Mouse (Mus musculus) lung, postnatal 0 days (tissue): ENCODE measurements around the gene Hyal2.
A peak's percentile ranks its signal among the peaks of the same experiment; 100 is the strongest.

Experiments
- CTCF ChIP-seq: IDR thresholded peaks from 2 replicates; pipeline ENCODE4 v1.5.1; 2016; ENCODE audit warnings: antibody characterized with exemption, mild to moderate bottlenecking
- EP300 ChIP-seq: IDR thresholded peaks from 2 replicates; pipeline ENCODE4 v1.6.1; 2016; ENCODE audit warnings: antibody characterized with exemption, mild to moderate bottlenecking, control low read depth

DNA sequence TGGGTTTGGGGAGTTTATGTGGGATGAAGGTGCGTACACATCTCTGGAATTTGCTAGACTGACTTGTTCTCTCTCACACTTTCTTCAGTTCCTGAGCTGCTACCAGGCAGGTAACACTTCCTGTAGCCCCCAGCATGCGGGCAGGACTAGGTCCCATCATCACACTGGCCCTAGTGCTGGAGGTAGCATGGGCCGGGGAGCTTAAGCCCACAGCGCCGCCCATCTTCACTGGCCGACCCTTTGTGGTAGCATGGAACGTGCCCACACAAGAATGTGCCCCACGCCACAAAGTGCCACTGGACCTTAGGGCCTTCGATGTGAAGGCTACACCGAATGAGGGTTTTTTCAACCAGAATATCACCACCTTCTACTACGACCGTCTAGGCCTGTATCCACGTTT lies 2.3 kb downstream of the Hyal2 start:
- TF ChIP-seq EP300 (no peak), CTCF (peak; percentile 23; the same call in 1 of the 2 replicates)
